Mouse (Mus musculus) thymus, adult 2 months (tissue): ENCODE measurements at regions not wholly inside any gene's neighbourhood (a gene's known extent, or its start where the extent isn't known, plus 50 kb on each side); places are given as distances from the start of the nearest gene placed in this dataset.

Experiments used
- DNase-seq: peaks from one replicate; pipeline ENCODE4 v3.0.0; 2021
- H3K27ac ChIP-seq: fragments of 200-500 bp; 2 replicates; pipeline ENCODE4 v1.5.1; 2012; ENCODE audit warnings: low read length, control low read depth; ENCODE audit not compliant: control insufficient read depth, insufficient read depth
- H3K27me3 ChIP-seq: fragments of 200-500 bp; 2 replicates; pipeline ENCODE4 v1.6.1; 2012; ENCODE audit warnings: mild to moderate bottlenecking, low read length, moderate library complexity, mixed read lengths; ENCODE audit not compliant: control insufficient read depth, insufficient read depth
- H3K36me3 ChIP-seq: fragments of 200-500 bp; 2 replicates; pipeline ENCODE4 v1.6.1; 2012; ENCODE audit warnings: mild to moderate bottlenecking, low read length, moderate library complexity; ENCODE audit not compliant: control insufficient read depth, insufficient read depth
- H3K4me1 ChIP-seq: fragments of 200-500 bp; replicated peaks from 2 replicates; pipeline ENCODE4 v1.6.1; 2012; ENCODE audit warnings: low read length; ENCODE audit not compliant: control insufficient read depth, insufficient read depth
- H3K4me3 ChIP-seq: fragments of 200-500 bp; 2 replicates; pipeline ENCODE4 v1.5.1; 2012; ENCODE audit warnings: mild to moderate bottlenecking, low read length, control low read depth, moderate library complexity; ENCODE audit not compliant: control insufficient read depth, insufficient read depth
- CTCF ChIP-seq: fragments of 200-500 bp; IDR thresholded peaks from 2 replicates; pipeline ENCODE4 v1.5.1; 2012; ENCODE audit warnings: mild to moderate bottlenecking, control low read depth, low read length, moderate library complexity, borderline replicate concordance; ENCODE audit not compliant: control insufficient read depth, poor library complexity, insufficient read depth; ENCODE audit errors: extremely low read depth
- POLR2A ChIP-seq: fragments of 200-500 bp; IDR thresholded peaks from 2 replicates; pipeline ENCODE4 v1.6.1; 2012; ENCODE audit warnings: mild to moderate bottlenecking, low read length, control low read depth, moderate library complexity; ENCODE audit not compliant: control insufficient read depth, poor library complexity, insufficient read depth; ENCODE audit errors: extremely low read depth
- WGBS: fragments of 180-500 bp; shearing (Covaris S2); methylation state at CpG from one replicate; pipeline ENCODE4 v1.1.7; 2018; 5-methylcytosine and 5-hydroxymethylcytosine counted together

- no peak for DNase-seq
- Histone ChIP-seq H3K27me3 (no peaks in the 10 kb centered on the region), H3K27ac (no peak overlapping the region), H3K36me3 (no peaks in the 10 kb centered on the region), H3K4me3 (no peak overlapping the region), H3K4me1 (no peaks in the 10 kb centered on the region)
- WGBS: 91% methylated on average over 5 of the region's 5 CpGs
- no peak for TF ChIP-seq POLR2A
- no peak for TF ChIP-seq CTCF
These were observed 66.6 kb upstream of the Pam start for GRCm38 (mm10) chr1:98161882-98162638.

GRCm38 (mm10) chr1:98158969-98159368 is 63.5 kb upstream of the Pam start:
- H3K36me3 ChIP-seq: no peaks in the 10 kb centered on the region
- H3K27ac ChIP-seq: no peak overlapping the region
- H3K27me3 ChIP-seq: no peaks in the 10 kb centered on the region
- WGBS: 81% methylated on average over 2 of the region's 2 CpGs
- H3K4me3 ChIP-seq: no peak overlapping the region
- no peak for TF ChIP-seq CTCF
- no peak for TF ChIP-seq POLR2A
- H3K4me1 ChIP-seq: no peaks in the 10 kb centered on the region
- no peak for DNase-seq

GRCm38 (mm10) chr1:98147361-98147760 is 51.9 kb upstream of the Pam start:
- H3K36me3 ChIP-seq: no peaks in the 10 kb centered on the region
- TF ChIP-seq POLR2A (no peak), CTCF (no peak)
- no peak for DNase-seq
- H3K4me1 ChIP-seq: no peaks in the 10 kb centered on the region
- WGBS: 95% methylated on average over 3 of the region's 3 CpGs
- no peaks in the 10 kb centered on the region for H3K27me3 ChIP-seq
- no peak overlapping the region for H3K27ac ChIP-seq
- H3K4me3 ChIP-seq: no peak overlapping the region
